Mouse (Mus musculus): ENCODE results near the gene Fbxw4. TPM values are rescaled to one million over a fixed set of nuclear protein-coding genes. Genes with fewer than 3 reads are reported as not detected.
"Not testable (repeated sequence)": the region's sequence is repeated elsewhere in the genome, so short reads cannot be mapped to it uniquely, and the experiment has no call there.

The Fbxw4 gene
- total RNA-seq, 2 experiments from 2014 or later: 31.6 to 36.4 TPM

DNA sequence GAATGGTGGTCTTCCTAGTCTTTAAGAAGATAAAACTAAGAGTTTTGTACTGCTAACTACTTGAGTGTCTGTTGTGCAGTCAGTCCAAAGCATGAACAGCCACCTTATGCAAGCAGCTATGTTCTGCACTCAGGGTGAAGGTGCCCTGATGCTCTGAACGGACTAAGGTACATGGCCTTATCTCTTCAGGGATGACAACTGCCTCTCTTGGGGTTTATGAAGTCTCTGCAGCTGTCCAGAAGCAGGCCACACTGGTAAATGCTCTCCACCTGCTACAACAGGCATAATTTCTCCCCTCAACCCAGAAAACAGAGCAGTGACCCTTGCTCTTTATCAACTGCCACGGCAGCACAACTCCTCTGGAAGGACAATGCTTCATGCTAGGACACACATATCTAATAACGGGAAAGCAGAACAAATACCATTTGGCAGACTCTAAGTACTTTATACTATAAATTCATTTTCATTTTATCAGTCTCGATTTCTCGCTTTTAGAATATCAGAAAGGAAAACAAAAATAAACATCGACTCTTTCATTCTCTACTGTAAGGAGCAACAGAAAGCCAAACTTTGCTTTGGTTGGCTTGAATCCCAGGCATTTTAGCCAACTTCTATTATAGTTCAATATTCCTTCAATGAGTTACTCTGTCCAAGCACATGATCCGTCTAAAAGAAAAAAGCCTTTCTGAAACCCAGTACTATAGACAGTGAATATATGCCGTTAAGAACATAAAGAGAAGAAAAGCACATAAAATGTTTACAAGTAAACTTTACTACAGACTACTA lies 3.1 kb downstream of the Fbxw4 start:
- DNase-seq (ENCODE audit: low spot score in 2 of 2): no peak

DNA sequence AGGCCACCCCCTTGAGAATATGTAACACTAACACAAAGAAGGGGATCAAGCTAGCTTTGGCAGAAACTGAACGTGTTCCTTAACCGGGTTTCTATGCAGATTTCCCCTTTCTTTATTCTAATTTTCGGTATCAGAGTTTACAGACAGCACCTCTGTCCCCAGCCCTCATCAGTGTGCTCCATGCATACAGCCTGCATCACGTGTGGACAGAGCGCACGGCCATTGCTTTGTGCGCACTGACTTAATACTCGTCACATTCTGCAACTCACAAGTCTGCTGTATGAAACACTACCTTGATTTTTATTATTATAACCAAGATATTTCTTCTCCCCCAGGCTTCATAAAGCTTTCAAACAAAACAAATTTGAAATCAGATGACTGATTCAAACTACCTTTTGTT lies 4.2 kb downstream of the Fbxw4 start:
- no peak for DNase-seq (ENCODE audit: low spot score in 2 of 2)

- no peak for DNase-seq (ENCODE audit: low spot score in 2 of 2)
Observed at GRCm38 (mm10) chr19:45653986-45654385, 6.1 kb downstream of the Fbxw4 start.

DNA sequence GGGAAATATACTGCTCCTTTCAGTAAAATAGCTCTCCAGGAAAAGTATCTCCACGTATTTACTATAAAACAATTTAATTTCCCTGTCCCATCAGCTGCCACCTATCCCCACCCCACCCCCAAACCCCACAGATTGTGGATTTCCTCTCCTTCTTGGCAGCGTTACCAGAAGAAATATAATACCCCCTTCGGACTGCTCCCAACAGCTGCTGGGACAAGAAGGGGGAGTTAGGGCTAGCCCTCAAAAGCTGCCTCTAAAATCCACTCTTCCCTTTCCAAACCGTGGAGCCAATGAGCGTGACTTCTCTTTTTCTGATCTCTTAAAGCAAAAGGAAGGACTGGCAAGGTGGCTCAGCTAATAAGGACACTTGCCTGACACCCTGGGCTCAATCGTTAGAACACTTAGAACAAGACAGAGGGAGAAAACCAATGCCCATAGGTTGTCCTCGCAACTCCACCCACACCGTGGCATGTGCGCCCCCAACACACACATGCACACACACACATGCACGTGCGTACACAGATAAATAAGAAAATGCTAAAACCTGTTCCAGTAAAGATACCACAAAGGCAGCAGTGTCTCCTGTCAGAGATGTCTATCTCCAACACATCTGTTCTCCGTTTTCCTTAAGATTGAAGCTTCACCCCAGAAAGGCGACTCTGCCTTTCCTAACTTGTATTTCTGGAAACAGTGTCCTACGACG lies 7.7 kb downstream of the Fbxw4 start:
- no peak for DNase-seq (ENCODE audit: low spot score in 2 of 2)

GRCm38 (mm10) chr19:45651524-45651923 lies 8.6 kb downstream of the Fbxw4 start:
- no peak for DNase-seq (ENCODE audit: low spot score in 2 of 2)

DNA sequence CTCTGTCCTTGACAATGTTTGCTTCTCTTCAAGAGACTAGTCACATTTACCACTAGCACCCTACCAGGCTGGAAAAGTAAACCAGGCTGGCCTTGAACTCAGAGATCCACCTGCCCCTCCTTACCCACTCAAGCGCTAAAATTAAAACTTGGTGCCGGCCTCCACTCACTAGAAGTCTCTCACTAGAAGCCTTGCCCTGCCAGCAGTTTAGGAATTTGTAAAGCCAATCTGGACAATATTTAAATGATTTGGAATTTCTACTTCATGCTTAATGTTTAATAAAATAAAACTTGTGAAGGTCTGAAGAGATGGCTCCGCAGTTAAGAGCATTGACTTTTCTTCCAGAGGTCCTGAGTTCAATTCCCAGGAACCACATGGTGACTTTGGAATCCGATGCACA lies 10.3 kb downstream of the Fbxw4 start:
- DNase-seq (ENCODE audit: low spot score in 2 of 2): no peak

DNA sequence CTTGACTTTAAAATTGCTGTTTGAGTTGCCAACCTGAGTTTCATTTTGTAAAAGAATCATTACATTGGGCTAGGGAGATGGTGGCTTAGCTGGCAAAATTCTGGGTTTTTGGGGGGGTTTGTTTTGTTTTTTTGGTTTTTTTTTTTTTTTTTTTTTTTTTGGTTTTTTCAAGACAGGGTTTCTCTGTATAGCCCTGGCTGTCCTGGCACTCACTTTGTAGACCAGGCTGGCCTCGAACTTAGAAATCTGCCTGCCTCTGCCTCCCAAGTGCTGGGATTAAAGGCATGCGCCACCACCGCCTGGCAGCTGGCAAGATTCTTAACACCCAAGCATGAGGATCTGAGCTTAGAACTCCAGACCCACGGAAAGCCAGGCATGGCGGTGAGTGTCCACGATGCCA lies 11.6 kb downstream of the Fbxw4 start:
- not testable (repeated sequence) for DNase-seq (ENCODE audit: low spot score in 2 of 2)

- DNase-seq (ENCODE audit: low spot score in 2 of 2): no peak
Observed at GRCm38 (mm10) chr19:45646866-45647265, 13.2 kb downstream of the Fbxw4 start.

- no peak for DNase-seq (ENCODE audit: low spot score in 2 of 2)
Observed at GRCm38 (mm10) chr19:45640691-45641090, 19.4 kb downstream of the Fbxw4 start.

GRCm38 (mm10) chr19:45635960-45636359 lies 24.2 kb downstream of the Fbxw4 start:
- DNase-seq (ENCODE audit: low spot score in 2 of 2): no peak

- DNase-seq (ENCODE audit: low spot score in 2 of 2): no peak
Observed at GRCm38 (mm10) chr19:45631584-45631983, 28.5 kb downstream of the Fbxw4 start.

- no peak for DNase-seq (ENCODE audit: low spot score in 2 of 2)
Observed at GRCm38 (mm10) chr19:45630953-45631352, 29.2 kb downstream of the Fbxw4 start.

DNA sequence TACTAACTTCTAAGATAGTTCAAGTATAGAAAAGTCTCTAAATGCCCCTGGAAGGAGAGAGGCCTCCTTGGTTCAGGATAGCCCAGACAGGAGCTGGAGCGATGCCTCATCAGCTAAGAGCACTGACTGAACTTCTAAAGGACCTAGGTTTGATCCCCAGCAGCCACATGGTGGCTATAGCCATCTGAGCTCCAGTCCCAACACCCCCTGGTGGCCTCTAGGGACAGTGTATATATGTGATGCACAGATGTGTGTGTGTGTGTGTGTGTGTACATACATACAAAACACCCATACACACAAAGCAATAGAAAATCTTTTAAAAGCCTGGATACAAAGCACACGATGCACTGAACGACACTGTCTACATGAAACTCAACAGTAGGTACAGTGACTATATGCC lies 30.9 kb downstream of the Fbxw4 start:
- DNase-seq (ENCODE audit: low spot score in 2 of 2): no peak

- DNase-seq (ENCODE audit: low spot score in 2 of 2): no peak
Observed at GRCm38 (mm10) chr19:45628649-45629048, 31.5 kb downstream of the Fbxw4 start.

DNA sequence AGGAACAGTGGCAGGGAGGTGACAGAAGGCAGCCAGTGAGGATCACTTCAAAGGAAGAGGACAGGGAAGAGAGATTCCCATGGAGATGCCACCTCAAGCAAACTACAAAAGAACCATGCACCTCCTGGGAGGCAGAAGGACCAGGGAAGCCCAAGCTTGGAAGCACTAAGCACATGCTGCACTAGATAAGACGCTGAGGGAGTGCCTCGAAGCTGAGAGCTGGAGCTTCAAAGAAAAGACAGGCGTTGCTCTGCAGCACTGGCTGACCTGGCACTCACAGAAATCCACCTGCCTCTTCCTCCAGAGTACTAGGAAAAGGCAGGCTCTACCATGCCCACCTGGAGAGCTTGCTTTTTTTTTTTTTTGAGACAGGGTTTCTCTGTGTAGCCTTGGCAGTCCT lies 33.1 kb downstream of the Fbxw4 start:
- DNase-seq (ENCODE audit: low spot score in 2 of 2): no peak

DNA sequence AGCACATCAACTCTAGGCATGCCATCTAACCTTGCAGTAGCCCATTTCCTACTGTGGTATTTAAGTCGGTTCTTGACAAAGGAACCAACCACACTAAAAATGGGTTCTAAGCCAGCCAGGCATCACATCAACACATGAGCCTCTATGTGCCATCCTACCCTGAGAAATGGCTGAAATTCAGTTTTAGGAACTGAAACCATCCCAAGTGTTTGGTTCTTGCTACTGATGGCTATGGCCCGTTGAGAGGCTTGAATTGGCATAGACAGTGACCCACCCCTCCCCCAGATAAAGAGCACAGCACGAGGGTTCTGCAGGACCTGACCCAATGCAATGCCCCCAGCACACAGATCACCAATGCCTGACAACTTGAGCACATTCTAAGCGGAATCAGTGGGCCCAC lies 36.4 kb downstream of the Fbxw4 start:
- no peak for DNase-seq (ENCODE audit: low spot score in 2 of 2)

GRCm38 (mm10) chr19:45622144-45622543 lies 38.0 kb downstream of the Fbxw4 start:
- DNase-seq (ENCODE audit: low spot score in 2 of 2): no peak

DNA sequence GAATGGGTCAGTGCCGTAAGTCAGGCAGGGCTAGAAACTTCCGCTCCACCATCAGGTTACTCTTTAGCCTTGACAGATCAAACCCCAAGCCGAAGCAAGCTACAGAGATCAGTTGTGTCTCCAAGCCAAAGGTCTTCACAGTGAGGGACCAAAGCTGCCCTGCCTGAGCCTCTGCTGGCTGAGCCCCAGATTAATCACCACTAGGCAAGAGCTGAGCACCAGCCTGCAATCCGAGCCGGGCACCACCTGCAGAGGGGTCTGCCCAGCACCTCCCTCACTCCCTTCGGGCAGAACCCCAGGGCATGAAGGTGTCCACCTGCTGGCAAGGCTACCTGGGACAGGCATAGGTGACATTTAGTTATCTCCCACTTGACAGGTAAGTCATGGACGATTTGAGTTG lies 39.1 kb downstream of the Fbxw4 start:
- no peak for DNase-seq (ENCODE audit: low spot score in 2 of 2)

- no peak for DNase-seq (ENCODE audit: low spot score in 2 of 2)
Observed at GRCm38 (mm10) chr19:45619744-45620501, 40.2 kb downstream of the Fbxw4 start.

GRCm38 (mm10) chr19:45618184-45618583 lies 41.9 kb downstream of the Fbxw4 start:
- no peak for DNase-seq (ENCODE audit: low spot score in 2 of 2)

DNA sequence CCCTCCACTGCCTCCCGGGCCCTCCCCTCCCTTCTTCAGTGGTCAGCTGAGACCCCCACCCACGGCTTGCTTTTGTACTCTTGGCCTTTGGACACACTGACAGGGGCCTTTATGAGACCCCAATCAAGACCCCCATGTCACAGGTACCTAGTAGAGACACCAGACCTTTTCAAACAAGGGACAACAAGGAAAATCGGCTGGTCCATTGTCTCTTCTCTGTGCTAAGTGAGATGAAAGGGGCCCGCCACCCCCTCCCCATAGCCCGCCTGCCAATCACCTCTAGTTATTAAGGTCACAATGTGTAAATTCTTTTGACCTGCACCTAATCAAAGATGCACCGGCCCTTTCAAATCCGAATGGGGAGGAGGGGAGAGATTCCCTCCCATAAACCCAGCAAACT lies 43.4 kb downstream of the Fbxw4 start:
- no peak for DNase-seq (ENCODE audit: low spot score in 2 of 2)

- no peak for DNase-seq (ENCODE audit: low spot score in 2 of 2)
Observed at GRCm38 (mm10) chr19:45616214-45616518, 43.9 kb downstream of the Fbxw4 start.
